Mouse (Mus musculus) olfactory bulb, adult 2 months (tissue): Measurements from ENCODE around the gene Vamp2. TPM values are rescaled to one million over a fixed set of nuclear protein-coding genes. Genes with fewer than 3 reads are reported as not detected.

Experiments
- H3K27ac ChIP-seq: fragments of 200-500 bp; 2 replicates; pipeline ENCODE4 v1.5.1; 2012; ENCODE audit warnings: low read depth, low read length; ENCODE audit not compliant: insufficient read depth
- H3K4me1 ChIP-seq: fragments of 200-500 bp; 2 replicates; pipeline ENCODE4 v1.6.1; 2012; ENCODE audit warnings: low read length; ENCODE audit not compliant: control insufficient read depth, insufficient read depth
- H3K4me3 ChIP-seq: fragments of 200-500 bp; 2 replicates; pipeline ENCODE4 v1.5.1; 2012; ENCODE audit warnings: mild to moderate bottlenecking, low read depth, low read length, moderate library complexity; ENCODE audit not compliant: insufficient read depth
- CTCF ChIP-seq: fragments of 200-500 bp; IDR thresholded peaks from 2 replicates; pipeline ENCODE4 v1.5.1; 2012; ENCODE audit warnings: low read depth, mild to moderate bottlenecking, low read length, moderate library complexity; ENCODE audit not compliant: insufficient read depth
- POLR2A ChIP-seq: fragments of 200-500 bp; IDR thresholded peaks from 2 replicates; pipeline ENCODE4 v1.6.1; 2012; ENCODE audit warnings: mild to moderate bottlenecking, low read depth, low read length, moderate library complexity; ENCODE audit not compliant: insufficient read depth
- WGBS: fragments of 180-500 bp; shearing (Covaris S2); methylation state at CpG from one replicate; pipeline ENCODE4 v1.1.7; 2018; 5-methylcytosine and 5-hydroxymethylcytosine counted together
- polyA plus RNA-seq: library from polyadenylated mRNA; stranded (reverse); fragments of >200 nt; gene quantifications from 2 replicates; pipeline ENCODE4 v1.2.4, GENCODE M21; 2012; ENCODE audit warnings: low replicate concordance; ENCODE audit not compliant: missing spikeins, insufficient read depth, insufficient read length

The Vamp2 gene
- polyA plus RNA-seq, 1 experiment, result 348 TPM

- WGBS, result 87% methylated on average over 11 of the region's 11 CpGs
- TF ChIP-seq POLR2A (no peak), CTCF (no peak)
- H3K4me1 ChIP-seq, result peaks cover 41% of the 10 kb centered on the region
- no peak overlapping the region for H3K4me3 ChIP-seq
- H3K27ac ChIP-seq, result no peak overlapping the region
Observed at GRCm38 (mm10) chr11:69106299-69106698, 18.0 kb downstream of the Vamp2 start.

DNA sequence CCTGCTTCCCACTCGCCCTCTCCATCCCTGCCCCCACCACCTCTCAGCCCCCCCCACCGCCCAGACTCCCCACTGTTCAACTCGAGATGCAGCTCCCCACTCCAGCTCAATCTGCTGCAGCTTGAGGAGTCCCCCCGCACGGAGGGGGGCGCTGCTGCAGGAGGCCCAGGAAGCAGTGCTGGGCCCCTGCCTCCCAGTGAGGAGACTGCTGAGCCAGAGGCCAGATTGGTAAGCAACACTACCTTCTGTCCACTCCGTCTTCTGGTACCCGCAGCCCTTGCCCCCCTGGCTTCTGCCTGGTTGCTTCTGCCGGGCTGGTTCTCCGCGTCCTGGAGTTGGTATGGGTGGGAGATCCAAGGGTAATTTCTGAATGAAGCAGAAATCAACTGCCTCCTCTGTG, 18.6 kb downstream of the Vamp2 start:
- WGBS, result 80% methylated on average over 11 of the region's 11 CpGs

DNA sequence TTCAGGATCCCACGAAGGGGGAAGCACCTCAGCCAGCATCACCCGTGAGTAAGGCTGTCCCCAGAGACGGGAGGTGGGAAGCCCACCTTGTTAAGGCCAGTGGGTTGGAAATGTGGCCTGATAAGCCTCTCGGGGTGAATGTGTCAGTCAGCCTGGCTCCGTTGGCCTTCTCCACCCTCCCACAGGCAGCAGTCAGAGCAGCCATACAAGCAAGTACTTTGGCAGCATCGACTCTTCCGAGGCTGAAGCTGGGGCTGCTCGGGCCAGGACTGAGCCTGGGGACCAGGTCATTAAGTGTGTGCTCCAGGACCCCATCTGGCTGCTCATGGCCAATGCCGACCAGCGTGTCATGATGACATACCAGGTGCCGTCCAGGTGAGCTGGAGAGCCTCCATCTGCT, 19.4 kb downstream of the Vamp2 start:
- TF ChIP-seq POLR2A, result no peak
- no peak for TF ChIP-seq CTCF
- H3K4me1 ChIP-seq, result peaks cover 29% of the 10 kb centered on the region
- no peak overlapping the region for H3K4me3 ChIP-seq
- H3K27ac ChIP-seq, result no peak overlapping the region
- 89% methylated on average over 11 of the region's 11 CpGs for WGBS

More for the DNA sequence above, 18.6 kb downstream of the Vamp2 start:
- H3K4me3 ChIP-seq, result no peak overlapping the region
- no peak for TF ChIP-seq POLR2A
- no peak for TF ChIP-seq CTCF
- H3K27ac ChIP-seq, result no peak overlapping the region
- peaks cover 37% of the 10 kb centered on the region for H3K4me1 ChIP-seq

DNA sequence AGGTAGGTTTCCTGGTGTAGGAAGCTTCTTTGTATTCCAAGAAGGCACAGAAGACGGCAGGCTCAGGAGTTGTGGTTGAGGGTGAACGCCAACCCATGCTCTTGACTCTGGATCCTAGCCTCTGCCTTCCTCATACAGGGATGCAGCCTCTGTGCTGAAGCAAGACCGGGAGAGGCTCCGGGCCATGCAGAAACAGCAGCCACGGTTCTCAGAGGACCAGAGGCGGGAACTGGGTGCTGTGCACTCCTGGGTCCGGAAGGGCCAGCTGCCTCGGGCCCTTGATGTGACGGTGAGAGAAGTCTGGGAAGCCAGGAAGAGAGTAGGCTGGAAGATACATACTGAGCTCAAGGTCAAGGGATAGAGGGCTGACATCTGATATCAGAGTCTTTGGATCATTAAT, 19.9 kb downstream of the Vamp2 start:
- Histone ChIP-seq H3K4me1 (peaks cover 23% of the 10 kb centered on the region), H3K4me3 (no peak overlapping the region), H3K27ac (no peak overlapping the region)
- 91% methylated on average over 9 of the region's 9 CpGs for WGBS
- TF ChIP-seq CTCF (no peak), POLR2A (no peak)

DNA sequence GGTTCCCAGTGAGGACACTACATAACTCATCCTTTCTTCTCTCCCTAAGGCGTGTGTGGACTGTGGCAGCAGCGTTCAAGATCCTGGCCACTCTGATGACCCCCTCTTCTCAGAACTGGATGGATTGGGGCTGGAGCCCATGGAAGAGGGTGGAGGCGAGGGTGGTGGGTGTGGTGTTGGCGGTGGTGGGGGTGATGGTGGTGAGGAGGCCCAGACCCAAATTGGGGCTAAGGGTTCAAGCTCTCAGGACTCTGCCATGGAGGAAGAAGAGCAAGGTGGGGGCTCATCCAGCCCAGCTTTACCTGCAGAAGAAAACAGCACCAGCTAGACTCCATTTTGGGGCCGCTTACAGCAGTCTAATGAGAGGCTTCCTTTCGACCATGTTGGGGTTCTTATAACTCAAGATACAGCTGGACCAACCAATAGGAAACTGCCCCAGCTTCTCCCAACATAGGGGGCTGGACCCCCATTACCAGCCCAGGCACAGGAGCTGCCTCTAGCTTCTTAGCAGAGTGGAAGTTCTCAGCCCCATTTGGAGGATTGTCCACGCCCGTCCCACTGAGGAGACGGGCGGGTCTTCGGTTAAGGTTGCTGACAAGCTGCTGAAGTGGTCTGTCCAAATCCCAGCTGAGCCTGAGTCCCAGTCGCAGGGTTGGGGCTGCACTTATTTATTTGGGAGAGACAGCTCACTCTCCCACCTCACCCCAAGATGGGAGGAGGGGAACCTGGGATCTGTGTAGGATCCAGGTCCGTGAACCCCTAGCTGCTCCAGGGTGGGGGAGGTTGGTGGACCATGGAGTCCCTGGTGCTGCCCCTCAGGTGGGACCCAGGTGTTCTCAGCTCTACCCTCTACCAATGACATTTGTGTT, 21.0 kb downstream of the Vamp2 start:
- TF ChIP-seq POLR2A, result no peak
- TF ChIP-seq CTCF, result no peak
- H3K4me1 ChIP-seq, result peaks cover 13% of the 10 kb centered on the region
- 85% methylated on average over 13 of the region's 13 CpGs for WGBS
- H3K4me3 ChIP-seq, result no peak overlapping the region
- H3K27ac ChIP-seq, result no peak overlapping the region

DNA sequence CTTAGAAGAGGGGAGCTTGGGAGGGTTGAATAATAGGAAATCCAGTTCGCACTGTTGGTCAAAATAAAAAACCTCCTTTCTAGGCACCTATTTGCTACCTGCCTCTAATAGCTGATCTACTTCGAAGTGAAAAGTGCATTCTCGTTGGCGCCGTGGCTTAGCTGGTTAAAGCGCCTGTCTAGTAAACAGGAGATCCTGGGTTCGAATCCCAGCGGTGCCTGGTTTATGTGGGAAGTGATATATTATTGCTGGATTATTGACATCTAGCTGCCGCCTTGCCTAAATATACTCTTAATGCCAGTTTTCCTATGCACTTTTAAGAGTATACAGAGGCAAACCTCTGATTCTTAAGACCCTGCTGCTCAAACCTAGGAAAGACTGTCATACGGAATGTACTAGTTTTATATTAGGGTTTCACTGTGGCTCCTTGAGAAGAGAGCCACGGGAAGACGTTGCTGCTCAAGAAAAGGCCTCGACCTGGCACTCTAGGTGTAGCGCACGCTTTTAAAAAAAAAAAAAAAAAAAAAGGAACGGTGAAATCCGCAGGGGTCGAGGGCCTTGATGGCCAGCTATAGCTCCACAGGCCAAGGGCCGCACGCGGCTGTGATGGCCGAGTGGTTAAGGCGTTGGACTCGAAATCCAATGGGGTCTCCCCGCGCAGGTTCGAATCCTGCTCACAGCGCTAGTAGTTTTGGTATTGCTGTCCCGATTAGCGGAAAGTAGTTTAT, 22.2 kb downstream of the Vamp2 start:
- 3% methylated on average over 30 of the region's 30 CpGs for WGBS
- Histone ChIP-seq H3K4me1 (peaks cover 7% of the 10 kb centered on the region), H3K4me3 (peak overlapping the region; percentile 38), H3K27ac (no peak overlapping the region)
- no peak for TF ChIP-seq POLR2A
- no peak for TF ChIP-seq CTCF

GRCm38 (mm10) chr11:69111051-69111810, 22.9 kb downstream of the Vamp2 start:
- Histone ChIP-seq H3K4me3 (peak overlapping the region; percentile 38; the same call in 1 of the 2 replicates), H3K27ac (no peak overlapping the region)
- WGBS, result 13% methylated on average over 21 of the region's 21 CpGs

GRCm38 (mm10) chr11:69111865-69112264, 23.6 kb downstream of the Vamp2 start:
- Histone ChIP-seq H3K4me3 (no peak overlapping the region), H3K4me1 (peaks cover 6% of the 10 kb centered on the region), H3K27ac (no peak overlapping the region)
- 65% methylated on average over 4 of the region's 4 CpGs for WGBS
- no peak for TF ChIP-seq POLR2A
- no peak for TF ChIP-seq CTCF

More at GRCm38 (mm10) chr11:69111051-69111810, 22.9 kb downstream of the Vamp2 start:
- H3K4me1 ChIP-seq, result peaks cover 7% of the 10 kb centered on the region
- TF ChIP-seq CTCF (no peak), POLR2A (no peak)
